Mouse (Mus musculus) olfactory bulb, adult 2 months (tissue): ENCODE results near the gene Plxdc2.

Source experiments
- CTCF ChIP-seq: fragments of 200-500 bp; IDR thresholded peaks from 2 replicates; pipeline ENCODE4 v1.5.1; 2012; ENCODE audit warnings: low read depth, mild to moderate bottlenecking, low read length, moderate library complexity; ENCODE audit not compliant: insufficient read depth
- POLR2A ChIP-seq: fragments of 200-500 bp; IDR thresholded peaks from 2 replicates; pipeline ENCODE4 v1.6.1; 2012; ENCODE audit warnings: mild to moderate bottlenecking, low read depth, low read length, moderate library complexity; ENCODE audit not compliant: insufficient read depth

GRCm38 (mm10) chr2:16502843-16503242 lies 146.7 kb downstream of the Plxdc2 start:
- no peak for TF ChIP-seq POLR2A
- TF ChIP-seq CTCF = no peak
